Mouse (Mus musculus): ENCODE measurements around the gene Ip6k2.

GRCm38 (mm10) chr9:108754423-108754822, 29.2 kb upstream of the Ip6k2 start:
- no peak for TF ChIP-seq POLR2A (IDR thresholded peaks at IDR 0.05; ENCODE audit: borderline replicate concordance, extremely low read depth, low read depth, low read length)
- TF ChIP-seq CTCF (IDR thresholded peaks at IDR 0.05; ENCODE audit: insufficient read depth, low read length) = no peak

All from lung, adult 2 months (tissue).